Mouse (Mus musculus) cortical plate, adult 2 months (tissue): ENCODE data around the gene Pnp2.
"Not testable (repeated sequence)": the region's sequence is repeated elsewhere in the genome, so short reads cannot be mapped to it uniquely, and the experiment has no call there.

Source experiments
- CTCF ChIP-seq: fragments of 200-500 bp; IDR thresholded peaks from 2 replicates; pipeline ENCODE4 v1.5.1; 2011; ENCODE audit warnings: mild to moderate bottlenecking, control low read depth, low read length; ENCODE audit not compliant: insufficient read depth; ENCODE audit errors: extremely low read depth
- POLR2A ChIP-seq: fragments of 200-500 bp; IDR thresholded peaks from 2 replicates; pipeline ENCODE4 v1.6.1; 2011; ENCODE audit warnings: mild to moderate bottlenecking, low read length, control low read depth; ENCODE audit not compliant: insufficient read depth; ENCODE audit errors: extremely low read depth

GRCm38 (mm10) chr14:50945526-50945925, 10.3 kb upstream of the Pnp2 start:
- TF ChIP-seq CTCF, POLR2A: not testable (repeated sequence)
